Mouse (Mus musculus) macrophage (primary cell): ENCODE results near the gene Abcb6. TPM values are rescaled to one million over a fixed set of nuclear protein-coding genes. Genes with fewer than 3 reads are reported as not detected.

Experiments
- H3K27ac ChIP-seq: fragments of 350-480 bp; formaldehyde crosslinking; 2 replicates; pipeline ENCODE4 v1.9.0; 2021
- H3K36me3 ChIP-seq: fragments of 350-480 bp; formaldehyde crosslinking; 2 replicates; pipeline ENCODE4 v1.9.0; 2021; ENCODE audit errors: inconsistent target
- H3K4me3 ChIP-seq: fragments of 350-480 bp; formaldehyde crosslinking; 2 replicates; pipeline ENCODE4 v1.9.0; 2021; ENCODE audit errors: inconsistent target
- H3K79me2 ChIP-seq: fragments of 350-480 bp; formaldehyde crosslinking; 2 replicates; pipeline ENCODE4 v1.9.0; 2021; ENCODE audit errors: inconsistent target
- WGBS: methylation state at CpG from one replicate; pipeline ENCODE4 v1.1.7; 2026; ENCODE audit warnings: inconsistent platforms; ENCODE audit not compliant: missing documents; 5-methylcytosine and 5-hydroxymethylcytosine counted together
- polyA plus RNA-seq: library from polyadenylated mRNA; stranded (reverse); fragments of 250-400 nt; gene quantifications from 3 replicates; pipeline ENCODE4 v1.2.4, GENCODE M21; 2018; ENCODE audit warnings: inconsistent platforms

Abcb6 gene
- polyA plus RNA-seq, 1 experiment from 2014 or later: 5.1 TPM

- WGBS: 33% methylated on average over 5 of the region's 5 CpGs
- H3K79me2 ChIP-seq: peaks cover 58% of the 10 kb centered on the region
- H3K36me3 ChIP-seq: peaks cover 21% of the 10 kb centered on the region; the same call in 1 of the 2 replicates
- no peak overlapping the region for H3K27ac ChIP-seq
- no peak overlapping the region for H3K4me3 ChIP-seq
Measured at GRCm38 (mm10) chr1:75214886-75215285, 34.7 kb upstream of the Abcb6 start.

- Histone ChIP-seq H3K4me3 (no peak overlapping the region), H3K36me3 (peaks cover 21% of the 10 kb centered on the region; the same call in 1 of the 2 replicates), H3K79me2 (peaks cover 58% of the 10 kb centered on the region), H3K27ac (no peak overlapping the region)
- 70% methylated on average over 2 of the region's 2 CpGs for WGBS
Measured at GRCm38 (mm10) chr1:75214442-75214841, 34.2 kb upstream of the Abcb6 start.

- Histone ChIP-seq H3K79me2 (peaks cover 48% of the 10 kb centered on the region), H3K36me3 (peaks cover 21% of the 10 kb centered on the region; the same call in 1 of the 2 replicates), H3K4me3 (no peak overlapping the region), H3K27ac (no peak overlapping the region)
- WGBS: 7% methylated on average over 7 of the region's 7 CpGs
Measured at GRCm38 (mm10) chr1:75213096-75213495, 32.9 kb upstream of the Abcb6 start.

GRCm38 (mm10) chr1:75212542-75212941 is 32.4 kb upstream of the Abcb6 start:
- peaks cover 43% of the 10 kb centered on the region for H3K79me2 ChIP-seq
- H3K36me3 ChIP-seq: peaks cover 21% of the 10 kb centered on the region; the same call in 1 of the 2 replicates
- 52% methylated on average over 4 of the region's 4 CpGs for WGBS
- H3K27ac ChIP-seq: no peak overlapping the region
- no peak overlapping the region for H3K4me3 ChIP-seq

- Histone ChIP-seq H3K27ac (peak overlapping the region; percentile 71), H3K36me3 (peaks cover 20% of the 10 kb centered on the region; the same call in 1 of the 2 replicates)
- 8% methylated on average over 17 of the region's 17 CpGs for WGBS
Measured at GRCm38 (mm10) chr1:75211141-75211708, 31.0 kb upstream of the Abcb6 start.

GRCm38 (mm10) chr1:75210136-75211087 is 30.2 kb upstream of the Abcb6 start, which contains the start of the genes Glb1l and Stk16:
Gene Glb1l (minus strand): TSS chr1:75210813.
Gene Stk16 (plus strand): TSS chr1:75210838.
- 3% methylated on average over 38 of the region's 42 CpGs for WGBS
- Histone ChIP-seq H3K36me3 (peaks cover 12% of the 10 kb centered on the region; the same call in 1 of the 2 replicates), H3K4me3 (peak within 1 kb of the TSS; percentile 78), H3K27ac (peak within 1 kb of the TSS; percentile 71), H3K79me2 (peaks cover 38% of the 10 kb centered on the region)

More at GRCm38 (mm10) chr1:75211141-75211708, 31.0 kb upstream of the Abcb6 start:
- H3K4me3 ChIP-seq: peak overlapping the region; percentile 78
- peaks cover 38% of the 10 kb centered on the region for H3K79me2 ChIP-seq

DNA sequence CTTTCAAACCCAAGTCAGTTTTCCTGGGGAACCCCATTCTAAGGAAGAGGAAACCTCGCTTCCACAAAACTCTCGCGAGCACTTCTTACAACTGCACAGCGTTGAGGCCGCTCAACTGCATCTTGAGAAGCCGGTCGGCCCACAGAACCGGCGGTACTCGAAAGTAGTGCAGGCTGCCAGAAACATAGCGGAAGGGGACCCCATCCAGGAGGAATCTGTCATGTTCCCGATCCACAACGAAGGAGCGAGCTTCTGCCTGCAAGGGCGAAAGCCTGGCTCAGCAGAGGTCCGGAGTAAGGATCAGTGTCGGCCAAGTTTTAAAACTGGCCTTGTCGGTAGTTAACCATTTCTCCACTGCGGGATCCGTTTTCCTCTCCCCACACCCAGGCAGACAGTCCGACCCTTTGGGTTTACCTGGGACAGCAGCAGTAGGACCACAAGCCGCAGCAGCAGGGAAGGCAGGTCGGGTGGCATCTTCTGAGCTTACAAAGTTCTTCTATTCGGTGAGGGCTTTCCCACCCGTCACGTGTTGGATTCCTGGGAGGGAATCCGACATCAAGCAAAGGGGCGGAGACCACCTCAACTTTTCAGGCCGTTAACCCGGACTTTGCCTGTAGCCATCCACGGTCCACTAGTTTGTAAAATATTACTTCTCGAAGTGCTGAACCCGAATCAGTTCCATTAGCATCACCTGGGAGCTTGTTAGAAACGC is 28.9 kb upstream of the Abcb6 start:
- Histone ChIP-seq H3K79me2 (peaks cover 28% of the 10 kb centered on the region), H3K36me3 (0 out of 2 replicates have a peak, but pooled peaks cover 7% of the 10 kb centered on the region), H3K4me3 (peak overlapping the region; percentile 78), H3K27ac (peak overlapping the region; percentile 38)
- 24% methylated on average over 32 of the region's 34 CpGs for WGBS

GRCm38 (mm10) chr1:75201236-75201635 is 21.0 kb upstream of the Abcb6 start:
- Histone ChIP-seq H3K36me3 (peaks cover 46% of the 10 kb centered on the region), H3K4me3 (no peak overlapping the region), H3K27ac (no peak overlapping the region), H3K79me2 (no peaks in the 10 kb centered on the region)
- 92% methylated on average over 1 of the region's 1 CpGs for WGBS

DNA sequence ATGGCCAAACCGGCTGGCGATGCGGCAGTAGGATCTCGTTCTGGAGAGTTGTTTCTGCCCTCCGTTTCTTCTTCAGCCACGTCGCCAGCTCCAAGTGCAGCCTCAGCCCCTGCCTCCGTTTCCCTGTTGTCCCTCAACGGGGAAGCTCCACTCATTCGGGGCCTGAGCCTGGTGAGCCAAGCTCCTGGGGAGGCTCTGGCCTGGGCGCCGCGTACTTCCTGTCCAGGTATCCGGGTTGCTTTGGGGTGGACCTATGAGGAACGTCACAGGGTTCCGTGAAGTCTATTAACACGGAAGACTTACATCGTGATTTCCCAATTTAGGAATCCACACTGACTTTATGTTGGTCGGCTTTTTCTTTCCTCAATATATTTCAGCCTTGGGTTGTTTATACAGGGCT is 12.3 kb upstream of the Abcb6 start:
- under 1% methylated on average over 19 of the region's 19 CpGs for WGBS
- H3K4me3 ChIP-seq: peak overlapping the region; percentile 88
- peak overlapping the region; percentile 85 for H3K27ac ChIP-seq
- peaks cover 14% of the 10 kb centered on the region; the same call in 1 of the 2 replicates for H3K79me2 ChIP-seq
- peaks cover 16% of the 10 kb centered on the region for H3K36me3 ChIP-seq

- WGBS: under 1% methylated on average over 56 of the region's 56 CpGs
- peaks cover 14% of the 10 kb centered on the region; the same call in 1 of the 2 replicates for H3K79me2 ChIP-seq
- H3K27ac ChIP-seq: peak within 1 kb of the TSS; percentile 85
- H3K4me3 ChIP-seq: peak within 1 kb of the TSS; percentile 88
- H3K36me3 ChIP-seq: peaks cover 19% of the 10 kb centered on the region; the same call in 1 of the 2 replicates
Measured at GRCm38 (mm10) chr1:75191622-75192402, 11.6 kb upstream of the Abcb6 start, which contains the start of the genes Ankzf1 and Atg9a. Gene Ankzf1 (plus strand): TSS chr1:75192151. Gene Atg9a (minus strand): TSS chr1:75192196.

DNA sequence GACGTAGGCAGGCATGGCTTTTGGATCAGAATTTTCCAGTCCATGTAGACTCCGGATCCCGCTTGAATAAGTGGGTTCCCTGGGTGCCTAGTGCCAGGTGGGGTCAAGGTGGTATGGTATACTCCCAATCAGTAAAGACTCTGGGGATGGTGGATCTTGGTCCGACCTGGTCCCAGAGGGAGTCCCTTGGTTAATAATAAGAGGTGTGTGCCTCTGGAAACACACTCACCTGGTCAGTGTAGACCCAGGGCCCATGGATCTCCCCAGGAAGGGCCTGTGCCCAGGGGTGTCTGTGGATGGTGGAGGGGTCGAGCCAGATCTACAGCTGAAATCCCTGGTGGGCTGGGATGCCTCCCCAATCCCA is 11.0 kb upstream of the Abcb6 start:
- peaks cover 14% of the 10 kb centered on the region; the same call in 1 of the 2 replicates for H3K79me2 ChIP-seq
- no peak overlapping the region for H3K27ac ChIP-seq
- peaks cover 20% of the 10 kb centered on the region for H3K36me3 ChIP-seq
- 65% methylated on average over 5 of the region's 5 CpGs for WGBS
- peak overlapping the region; percentile 88 for H3K4me3 ChIP-seq

DNA sequence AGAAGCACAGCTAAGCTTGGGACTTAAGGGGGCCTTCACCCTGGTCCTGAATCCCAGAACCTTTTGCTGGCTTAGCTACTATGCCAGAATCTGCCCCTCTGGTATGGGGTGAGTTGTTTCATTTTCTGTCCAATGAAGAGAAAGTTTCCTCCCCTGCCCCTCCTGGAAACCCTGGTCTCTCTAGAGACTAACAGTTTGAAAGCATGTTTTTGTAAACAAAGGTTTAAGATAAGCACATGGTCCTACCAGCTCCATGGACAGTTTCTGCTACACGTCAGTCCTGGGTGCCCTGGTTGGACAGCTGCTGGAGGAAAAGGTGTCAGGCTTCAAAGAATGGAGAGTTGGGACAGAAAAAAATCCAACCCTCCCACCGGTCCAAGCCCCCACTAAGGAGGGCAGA is 10.4 kb upstream of the Abcb6 start:
- Histone ChIP-seq H3K4me3 (peak overlapping the region; percentile 88; the same call in 1 of the 2 replicates), H3K36me3 (peaks cover 20% of the 10 kb centered on the region)
- 65% methylated on average over 2 of the region's 2 CpGs for WGBS

DNA sequence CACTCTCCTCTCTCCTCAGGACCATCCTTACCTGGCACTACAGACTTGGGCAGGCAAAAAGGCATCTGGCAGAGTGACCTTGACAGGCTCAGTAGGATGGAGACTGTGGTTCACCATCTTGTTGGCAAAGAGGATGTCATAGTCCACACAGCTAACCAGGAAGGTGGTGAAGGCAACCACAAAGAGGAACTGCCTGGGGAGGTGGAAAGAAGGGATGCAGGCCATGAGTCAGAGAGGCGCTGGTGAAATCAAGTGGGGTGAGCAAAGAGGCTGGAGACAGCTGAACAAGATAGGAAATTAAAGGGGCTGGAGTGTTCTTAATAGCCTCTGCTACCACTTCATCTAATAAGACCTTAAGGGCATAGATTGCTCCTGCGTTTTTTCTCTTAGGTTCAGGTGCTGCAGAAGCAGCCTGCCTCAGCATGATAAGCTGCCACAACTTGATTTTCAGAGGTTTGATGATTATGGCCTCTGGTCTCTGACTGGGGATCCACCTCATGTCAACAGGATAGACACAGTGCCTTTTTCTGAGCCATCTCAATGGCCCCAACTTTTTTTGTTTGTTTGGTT is 7.8 kb upstream of the Abcb6 start:
- H3K4me3 ChIP-seq: no peak overlapping the region
- no peak overlapping the region for H3K27ac ChIP-seq
- 4% methylated on average over 2 of the region's 2 CpGs for WGBS
- peaks cover 14% of the 10 kb centered on the region; the same call in 1 of the 2 replicates for H3K79me2 ChIP-seq
- peaks cover 43% of the 10 kb centered on the region for H3K36me3 ChIP-seq

More for the DNA sequence above, 10.4 kb upstream of the Abcb6 start:
- Histone ChIP-seq H3K27ac (no peak overlapping the region), H3K79me2 (peaks cover 14% of the 10 kb centered on the region; the same call in 1 of the 2 replicates)
